Mouse (Mus musculus) lung, postnatal 0 days (tissue): ENCODE results near the gene Olfr450.

Experiments used
- CTCF ChIP-seq: IDR thresholded peaks from 2 replicates; pipeline ENCODE4 v1.5.1; 2016; ENCODE audit warnings: antibody characterized with exemption, mild to moderate bottlenecking
- EP300 ChIP-seq: IDR thresholded peaks from 2 replicates; pipeline ENCODE4 v1.6.1; 2016; ENCODE audit warnings: antibody characterized with exemption, mild to moderate bottlenecking, control low read depth

DNA sequence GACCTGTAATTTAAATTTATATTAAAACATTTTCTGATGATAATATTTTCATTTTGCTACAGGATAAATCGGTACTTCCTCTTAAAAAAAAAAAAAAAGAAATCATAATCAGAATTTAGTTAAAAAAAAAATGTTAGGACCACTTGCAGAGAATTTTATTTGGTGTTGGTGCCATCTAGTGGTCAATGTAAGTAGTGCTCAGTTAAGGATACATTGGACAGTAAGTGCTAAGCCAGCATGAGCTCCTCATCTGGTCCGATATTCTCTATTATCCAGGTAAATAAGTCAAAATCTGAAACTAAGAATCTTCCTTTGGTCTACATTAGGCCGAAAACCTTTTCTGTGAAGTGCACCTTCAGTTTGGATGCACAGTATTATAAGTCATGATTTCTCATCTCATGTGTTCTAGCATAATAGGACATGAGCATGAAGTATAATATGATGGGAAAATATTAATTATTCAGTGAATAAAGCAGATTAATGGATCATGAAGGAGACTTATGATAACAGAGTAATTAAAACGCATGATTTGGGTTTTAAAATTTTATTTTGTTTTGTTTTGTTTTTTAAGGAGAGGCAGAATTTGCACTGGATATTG is 48.6 kb downstream of the Olfr450 start:
- TF ChIP-seq EP300 (no peak), CTCF (peak; percentile 75)
